Mouse (Mus musculus) right cerebral cortex, adult 2 months (tissue): Measurements from ENCODE around the gene Lemd1.

ENCODE experiments used
- DNase-seq, 2 experiments: peaks; one replicate each; pipeline ENCODE4 v3.0.0; 2021 to 2022; ENCODE audit warnings: low spot score in 2 of 2

Gene Lemd1

DNA sequence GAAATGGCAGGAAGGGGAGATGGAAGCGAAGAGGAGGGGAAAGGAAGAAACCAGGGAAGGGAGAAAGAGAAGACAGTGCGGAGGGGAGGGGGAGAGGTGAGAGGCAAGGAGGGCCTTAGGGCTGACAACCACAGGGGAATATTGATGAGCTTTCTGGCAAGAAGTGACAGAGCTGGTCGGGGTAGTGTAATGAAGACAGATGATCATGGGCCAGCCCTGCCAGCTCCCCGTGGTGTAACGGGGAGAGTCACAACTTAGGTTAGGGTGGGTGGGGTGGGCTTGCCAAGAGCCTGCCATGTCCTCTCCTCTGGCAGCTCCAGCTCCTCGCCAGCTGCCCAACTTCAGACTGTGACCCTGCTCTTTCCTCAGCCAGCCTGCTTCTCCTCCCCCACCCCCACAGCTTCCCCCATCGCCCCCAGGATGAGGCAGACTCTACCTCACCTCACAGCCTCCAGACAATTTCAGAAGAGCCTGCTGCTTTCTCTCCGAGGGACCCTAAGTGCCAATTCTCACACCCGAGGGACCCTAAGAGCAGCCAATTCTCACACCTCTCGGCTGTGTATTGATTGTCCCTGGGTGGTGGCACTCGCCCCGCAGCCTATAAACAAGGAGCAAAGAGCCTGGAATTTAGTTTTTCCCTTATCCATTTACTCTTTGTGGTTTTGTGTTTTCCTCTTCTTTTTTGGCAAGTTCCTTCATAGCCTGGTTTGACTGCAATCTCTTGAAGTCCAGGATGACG is 26.3 kb upstream of the Lemd1 start:
- DNase-seq, result no peak

GRCm38 (mm10) chr1:132165859-132166258 is 25.4 kb upstream of the Lemd1 start:
- no peak for DNase-seq

GRCm38 (mm10) chr1:132168115-132168767 is 23.0 kb upstream of the Lemd1 start:
- no peak for DNase-seq

DNA sequence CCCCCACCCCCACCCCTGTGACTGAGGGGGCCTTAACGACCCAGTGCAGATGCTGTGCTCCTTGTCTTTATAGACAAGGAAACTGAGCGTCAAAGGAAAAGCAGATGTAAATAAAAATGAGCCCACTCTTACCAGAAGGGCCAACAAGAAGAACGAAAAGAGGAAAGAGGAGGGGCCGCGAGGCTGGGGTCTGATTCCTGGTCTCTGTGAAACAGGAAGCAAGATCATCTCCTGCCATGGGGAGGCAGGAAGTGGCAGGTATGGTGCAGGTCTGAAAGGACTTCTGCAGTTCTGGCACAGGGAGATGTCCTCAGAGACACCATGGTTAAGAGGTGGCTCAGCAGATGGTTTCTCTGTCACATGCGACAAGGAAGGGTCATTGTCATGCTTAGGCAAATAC is 20.5 kb upstream of the Lemd1 start:
- DNase-seq, result no peak

DNA sequence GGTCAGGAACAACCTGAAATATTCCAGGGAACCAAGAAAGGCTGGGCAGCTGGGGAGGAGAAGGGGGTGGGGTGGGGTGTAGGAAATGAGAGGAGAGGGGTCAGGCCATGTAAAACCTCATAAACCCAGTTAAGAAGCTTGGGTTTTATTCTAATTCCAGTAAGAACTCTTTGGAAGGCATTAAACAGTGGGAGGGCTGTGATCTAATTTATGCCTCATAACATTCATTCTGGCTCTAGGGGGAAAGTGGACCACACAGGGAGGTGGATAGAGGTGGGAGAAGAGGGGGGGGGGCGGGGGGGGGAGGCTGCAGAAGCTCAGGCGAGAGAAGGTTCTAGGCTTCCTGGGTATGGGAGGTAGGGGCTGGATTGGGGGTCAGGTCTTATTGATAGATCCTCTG is 19.6 kb upstream of the Lemd1 start:
- no peak for DNase-seq

- DNase-seq, result no peak
Observed at GRCm38 (mm10) chr1:132186303-132186702, 4.9 kb upstream of the Lemd1 start.

GRCm38 (mm10) chr1:132188442-132189066 is 2.7 kb upstream of the Lemd1 start:
- DNase-seq, result no peak

GRCm38 (mm10) chr1:132189231-132189630 is 2.0 kb upstream of the Lemd1 start:
- no peak for DNase-seq

DNA sequence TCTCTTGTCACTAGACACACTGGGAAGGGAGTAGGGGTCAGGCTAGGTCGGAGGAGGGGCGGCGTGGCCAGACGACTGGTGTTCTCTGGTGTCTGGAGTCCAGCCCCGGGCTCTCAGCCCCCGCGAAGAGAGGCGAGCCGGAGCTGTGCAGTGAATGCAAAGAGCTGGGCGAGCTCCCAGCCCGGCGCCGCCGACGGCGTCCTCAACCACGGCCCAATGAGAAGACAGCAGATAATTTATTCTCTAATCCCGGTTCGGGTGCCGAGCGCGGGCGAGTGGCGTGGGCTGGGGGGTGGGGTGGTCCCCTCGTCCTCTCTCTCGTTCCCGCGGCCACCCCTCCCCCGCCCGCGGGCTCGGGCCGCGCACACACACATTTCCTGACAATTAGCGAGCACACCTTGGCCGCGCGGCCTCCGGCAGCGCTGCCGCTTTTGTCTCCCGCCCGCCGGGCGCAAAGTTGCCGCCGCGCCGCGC is 1.2 kb upstream of the Lemd1 start:
- DNase-seq, result peak; percentile 68 to 71

GRCm38 (mm10) chr1:132190621-132191092 is 574 bp upstream of the Lemd1 start:
- DNase-seq, result no peak

- peak in 1 of 2 experiments; percentile 20 for DNase-seq
Observed at GRCm38 (mm10) chr1:132191786-132192680, 802 bp downstream of the Lemd1 start.

- no peak for DNase-seq
Observed at GRCm38 (mm10) chr1:132193806-132194205, 2.6 kb downstream of the Lemd1 start.

DNA sequence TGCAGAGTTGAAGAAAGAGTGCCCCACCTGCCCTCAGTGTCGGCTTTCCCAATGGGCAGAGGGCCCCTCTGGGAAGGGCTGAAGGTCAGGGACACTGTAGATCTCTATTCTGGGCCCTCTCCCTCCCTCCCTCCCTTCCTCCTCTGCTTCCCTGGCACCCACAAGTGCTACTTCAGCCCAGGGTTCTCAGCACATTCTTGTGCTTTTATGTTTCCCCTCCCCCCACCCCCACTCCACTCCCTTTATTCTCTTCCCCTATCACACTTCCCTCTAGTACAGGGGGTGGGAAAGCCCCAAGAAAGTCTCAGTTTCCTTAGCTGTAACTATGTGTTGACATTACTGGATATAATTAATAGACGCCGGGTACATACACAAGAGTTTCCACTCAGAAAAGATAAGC is 3.4 kb downstream of the Lemd1 start:
- no peak for DNase-seq

- no peak for DNase-seq
Observed at GRCm38 (mm10) chr1:132195100-132195499, 3.9 kb downstream of the Lemd1 start.

DNA sequence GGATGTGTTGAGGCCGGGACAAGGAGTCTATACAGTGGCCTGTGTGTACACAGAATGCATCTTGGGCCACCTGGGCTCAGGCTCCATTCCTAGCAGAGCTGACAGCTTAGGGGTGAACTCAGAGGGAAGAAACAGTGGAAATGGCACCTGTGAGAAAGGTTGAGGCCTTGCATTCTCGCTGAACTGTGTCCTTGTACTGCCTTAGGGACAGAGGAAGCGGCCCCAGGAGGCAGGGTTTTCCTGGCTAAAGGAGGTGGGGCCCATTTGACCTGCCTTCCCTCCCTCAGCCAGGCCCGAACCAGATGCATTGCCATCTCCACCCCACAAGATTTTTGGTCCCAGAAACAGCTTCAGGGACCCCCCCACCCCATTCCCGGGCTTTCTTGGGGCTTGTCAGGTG is 4.5 kb downstream of the Lemd1 start:
- DNase-seq, result no peak

DNA sequence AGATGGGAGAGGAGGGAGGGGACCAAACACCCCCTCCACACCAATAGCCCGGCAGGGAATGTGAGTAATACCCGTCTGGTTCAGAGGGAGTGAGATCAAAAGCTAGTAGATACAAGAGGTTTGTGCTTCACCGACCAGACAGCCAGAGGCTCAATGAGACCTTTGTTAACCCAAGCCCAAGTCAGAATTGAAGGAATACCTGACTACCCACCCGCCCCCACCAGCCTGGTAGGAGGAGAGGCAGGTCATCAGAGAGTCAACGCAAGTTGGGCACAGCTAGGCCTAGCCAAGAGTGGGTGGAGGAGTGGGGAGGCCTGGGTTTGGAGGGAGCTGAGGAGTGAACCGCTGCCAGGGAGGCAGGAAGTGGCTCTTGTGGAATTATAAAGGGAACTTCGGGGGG is 5.1 kb downstream of the Lemd1 start:
- DNase-seq, result no peak

DNA sequence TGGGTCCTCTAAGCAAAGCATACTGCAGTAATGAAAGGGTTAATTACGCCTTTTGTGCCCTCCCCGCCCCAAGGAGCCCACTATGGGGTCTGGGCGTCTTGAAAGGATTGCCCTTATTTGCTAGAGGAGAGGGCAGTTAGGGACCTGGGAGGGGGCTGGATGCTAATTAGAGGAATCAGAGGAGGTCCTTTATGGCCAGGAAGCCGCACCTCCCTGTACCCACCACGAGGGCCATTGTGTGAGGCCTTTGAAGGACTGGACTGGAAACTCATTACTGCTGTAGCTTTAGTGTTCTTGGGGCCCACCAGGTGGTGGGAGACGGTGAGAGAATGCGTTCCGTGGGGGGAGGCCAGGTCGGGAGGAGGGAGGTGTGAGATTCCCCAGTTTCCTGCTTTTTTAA is 6.4 kb downstream of the Lemd1 start:
- DNase-seq, result no peak

- DNase-seq, result peak in 1 of 2 experiments; percentile 26
Observed at GRCm38 (mm10) chr1:132198401-132199071, 7.3 kb downstream of the Lemd1 start.

DNA sequence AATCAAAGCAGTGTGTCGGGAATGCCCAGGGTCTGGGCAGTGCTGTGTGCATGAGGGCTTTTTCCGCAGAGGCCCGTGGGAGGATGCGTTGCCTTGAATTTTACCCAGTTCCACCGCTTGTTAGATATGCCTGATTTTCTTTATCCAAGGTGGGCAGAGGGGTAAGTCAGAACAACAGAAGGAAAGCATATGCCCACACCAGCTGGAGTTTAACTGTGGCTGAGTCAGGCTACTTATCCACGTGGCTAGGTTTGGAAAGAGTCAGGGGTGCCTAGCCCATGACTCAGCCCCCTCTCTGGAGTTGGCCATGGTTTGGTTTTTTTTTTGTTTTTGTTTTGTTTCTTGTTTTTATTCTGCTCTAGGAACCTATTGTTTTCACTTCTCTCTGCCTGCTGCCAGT is 8.0 kb downstream of the Lemd1 start:
- DNase-seq, result peak in 1 of 2 experiments; percentile 57

GRCm38 (mm10) chr1:132199934-132200333 is 8.7 kb downstream of the Lemd1 start:
- peak in 1 of 2 experiments; percentile 55 for DNase-seq
